Mouse (Mus musculus) neural tube, embryonic 13.5 days (tissue): ENCODE data around the gene Tmco1. TPM values are rescaled to one million over a fixed set of nuclear protein-coding genes. Genes with fewer than 3 reads are reported as not detected.

Experiments used
- ATAC-seq: fragments of 200-750 bp; cut with Nextera tagmentation; 2 replicates; pipeline ENCODE4 v1.8.0; 2017; ENCODE audit warnings: low read depth, mild to moderate bottlenecking, moderate TSS enrichment, moderate library complexity
- H3K27ac ChIP-seq: fragments of 300-500 bp; sonication (generic); replicated peaks from 2 replicates; pipeline ENCODE4 v1.5.1; 2015; ENCODE audit warnings: moderate library complexity, mild to moderate bottlenecking, inconsistent platforms
- H3K27me3 ChIP-seq: fragments of 300-500 bp; sonication (generic); 2 replicates; pipeline ENCODE4 v1.6.1; 2015; ENCODE audit warnings: mild to moderate bottlenecking, inconsistent platforms
- H3K36me3 ChIP-seq: fragments of 300-500 bp; sonication (generic); 2 replicates; pipeline ENCODE4 v1.6.1; 2015; ENCODE audit warnings: mild to moderate bottlenecking, inconsistent platforms
- H3K4me1 ChIP-seq: fragments of 300-500 bp; sonication (generic); replicated peaks from 2 replicates; pipeline ENCODE4 v1.6.1; 2015; ENCODE audit warnings: inconsistent platforms
- H3K4me2 ChIP-seq: fragments of 300-500 bp; sonication (generic); 2 replicates; pipeline ENCODE4 v1.6.1; 2015; ENCODE audit warnings: inconsistent platforms, mild to moderate bottlenecking, moderate library complexity
- H3K4me3 ChIP-seq: fragments of 300-500 bp; sonication (generic); 2 replicates; pipeline ENCODE4 v1.5.1; 2015; ENCODE audit warnings: mild to moderate bottlenecking, inconsistent platforms
- H3K9ac ChIP-seq: fragments of 300-500 bp; sonication (generic); 2 replicates; pipeline ENCODE4 v1.6.1; 2015; ENCODE audit warnings: moderate library complexity, mild to moderate bottlenecking, inconsistent platforms
- H3K9me3 ChIP-seq: fragments of 300-500 bp; sonication (generic); 2 replicates; pipeline ENCODE4 v1.6.1; 2016; ENCODE audit warnings: inconsistent platforms
- WGBS: fragments of 180-500 bp; shearing (Covaris S2); methylation state at CpG from one replicate; pipeline ENCODE4 v1.1.7; 2015; 5-methylcytosine and 5-hydroxymethylcytosine counted together
- polyA plus RNA-seq: library from polyadenylated mRNA; unstranded; fragments of >200 nt; fragmentation: Nextera tagmentation; extraction: Ambion mirVana; gene quantifications from 2 replicates; pipeline ENCODE4 v1.2.1, GENCODE M21; 2015

Tmco1 gene
- polyA plus RNA-seq, result 80.0 and 81.1 TPM in 2 replicates

- WGBS, result under 1% methylated on average over 82 of the region's 82 CpGs
- Histone ChIP-seq H3K9me3 (no peaks in the 10 kb centered on the region), H3K4me3 (peak within 1 kb of the TSS; percentile 68), H3K27ac (peak within 1 kb of the TSS; percentile 92), H3K27me3 (no peaks in the 10 kb centered on the region), H3K4me1 (peaks cover 16% of the 10 kb centered on the region), H3K9ac (peak within 1 kb of the TSS; percentile 91), H3K36me3 (peaks cover 16% of the 10 kb centered on the region), H3K4me2 (peak within 1 kb of the TSS; percentile 78)
- ATAC-seq, result peak; percentile 98
Measured at GRCm38 (mm10) chr1:167308261-167309054, at the start of gene Tmco1. TSS of gene Tmco1 (plus strand) at chr1:167308378.

- no peak overlapping the region for H3K9ac ChIP-seq
- peaks cover 27% of the 10 kb centered on the region for H3K4me1 ChIP-seq
- no peaks in the 10 kb centered on the region for H3K9me3 ChIP-seq
- no peaks in the 10 kb centered on the region for H3K36me3 ChIP-seq
- H3K4me2 ChIP-seq, result no peak overlapping the region
- no peaks in the 10 kb centered on the region for H3K27me3 ChIP-seq
- no peak overlapping the region for H3K27ac ChIP-seq
- WGBS, result 68% methylated on average over 10 of the region's 10 CpGs
- no peak overlapping the region for H3K4me3 ChIP-seq
- no peak for ATAC-seq
Measured at GRCm38 (mm10) chr1:167259702-167260101, 48.5 kb upstream of the Tmco1 start.

GRCm38 (mm10) chr1:167261750-167262149, 46.4 kb upstream of the Tmco1 start:
- Histone ChIP-seq H3K27ac (no peak overlapping the region), H3K4me3 (no peak overlapping the region), H3K9me3 (no peaks in the 10 kb centered on the region), H3K36me3 (no peaks in the 10 kb centered on the region), H3K4me1 (peaks cover 13% of the 10 kb centered on the region), H3K27me3 (no peaks in the 10 kb centered on the region), H3K9ac (no peak overlapping the region), H3K4me2 (no peak overlapping the region)
- 94% methylated on average over 11 of the region's 11 CpGs for WGBS
- no peak for ATAC-seq

GRCm38 (mm10) chr1:167262489-167263041, 45.6 kb upstream of the Tmco1 start:
- WGBS, result 71% methylated on average over 10 of the region's 10 CpGs
- Histone ChIP-seq H3K9ac (no peak overlapping the region), H3K36me3 (no peaks in the 10 kb centered on the region), H3K4me3 (no peak overlapping the region), H3K27ac (no peak overlapping the region), H3K4me2 (no peak overlapping the region), H3K27me3 (no peaks in the 10 kb centered on the region), H3K4me1 (peaks cover 6% of the 10 kb centered on the region), H3K9me3 (no peaks in the 10 kb centered on the region)
- no peak for ATAC-seq

GRCm38 (mm10) chr1:167265366-167265765, 42.8 kb upstream of the Tmco1 start:
- H3K27me3 ChIP-seq, result no peaks in the 10 kb centered on the region
- H3K9me3 ChIP-seq, result no peaks in the 10 kb centered on the region
- no peak overlapping the region for H3K4me2 ChIP-seq
- no peak for ATAC-seq
- no peak overlapping the region for H3K27ac ChIP-seq
- 86% methylated on average over 4 of the region's 4 CpGs for WGBS
- H3K36me3 ChIP-seq, result no peaks in the 10 kb centered on the region
- peaks cover 24% of the 10 kb centered on the region for H3K4me1 ChIP-seq
- H3K9ac ChIP-seq, result no peak overlapping the region
- H3K4me3 ChIP-seq, result no peak overlapping the region

- Histone ChIP-seq H3K36me3 (no peaks in the 10 kb centered on the region), H3K4me2 (no peak overlapping the region), H3K27me3 (no peaks in the 10 kb centered on the region), H3K4me3 (no peak overlapping the region), H3K9ac (no peak overlapping the region), H3K9me3 (no peaks in the 10 kb centered on the region), H3K4me1 (peaks cover 38% of the 10 kb centered on the region), H3K27ac (no peak overlapping the region)
- 73% methylated on average over 3 of the region's 3 CpGs for WGBS
- ATAC-seq, result no peak
Measured at GRCm38 (mm10) chr1:167266720-167267119, 41.5 kb upstream of the Tmco1 start.

- no peak overlapping the region for H3K4me3 ChIP-seq
- H3K27ac ChIP-seq, result no peak overlapping the region
- H3K27me3 ChIP-seq, result no peaks in the 10 kb centered on the region
- no peak overlapping the region for H3K9ac ChIP-seq
- no peak overlapping the region for H3K4me2 ChIP-seq
- H3K4me1 ChIP-seq, result peaks cover 42% of the 10 kb centered on the region
- H3K36me3 ChIP-seq, result no peaks in the 10 kb centered on the region
- ATAC-seq, result no peak
- no peaks in the 10 kb centered on the region for H3K9me3 ChIP-seq
- 89% methylated on average over 9 of the region's 9 CpGs for WGBS
Measured at GRCm38 (mm10) chr1:167268360-167269063, 39.7 kb upstream of the Tmco1 start.

- no peaks in the 10 kb centered on the region for H3K36me3 ChIP-seq
- H3K9me3 ChIP-seq, result no peaks in the 10 kb centered on the region
- H3K4me3 ChIP-seq, result no peak overlapping the region
- 38% methylated on average over 14 of the region's 14 CpGs for WGBS
- H3K27ac ChIP-seq, result 0 out of 2 replicates have a peak overlapping the region, but pooled peaks have one; percentile 56
- no peak for ATAC-seq
- H3K27me3 ChIP-seq, result no peaks in the 10 kb centered on the region
- H3K9ac ChIP-seq, result no peak overlapping the region
- peaks cover 50% of the 10 kb centered on the region for H3K4me1 ChIP-seq
- H3K4me2 ChIP-seq, result peak overlapping the region; percentile 48; the same call in 1 of the 2 replicates
Measured at GRCm38 (mm10) chr1:167269350-167269811, 38.8 kb upstream of the Tmco1 start.

- peak; percentile 19 for ATAC-seq
- H3K9me3 ChIP-seq, result no peaks in the 10 kb centered on the region
- H3K9ac ChIP-seq, result peak overlapping the region; percentile 52
- WGBS, result 22% methylated on average over 6 of the region's 6 CpGs
- H3K27ac ChIP-seq, result peak overlapping the region; percentile 56
- H3K4me3 ChIP-seq, result peak overlapping the region; percentile 19; the same call in 1 of the 2 replicates
- peak overlapping the region; percentile 48 for H3K4me2 ChIP-seq
- H3K4me1 ChIP-seq, result peaks cover 51% of the 10 kb centered on the region
- H3K27me3 ChIP-seq, result no peaks in the 10 kb centered on the region
- H3K36me3 ChIP-seq, result no peaks in the 10 kb centered on the region
Measured at GRCm38 (mm10) chr1:167269856-167270270, 38.3 kb upstream of the Tmco1 start.

- no peaks in the 10 kb centered on the region for H3K9me3 ChIP-seq
Measured at GRCm38 (mm10) chr1:167270342-167271111, 37.7 kb upstream of the Tmco1 start.

GRCm38 (mm10) chr1:167271304-167271703, 36.9 kb upstream of the Tmco1 start:
- H3K9me3 ChIP-seq, result no peaks in the 10 kb centered on the region
- H3K4me1 ChIP-seq, result peaks cover 51% of the 10 kb centered on the region
- WGBS, result 33% methylated on average over 4 of the region's 4 CpGs
- H3K27ac ChIP-seq, result no peak overlapping the region
- no peak for ATAC-seq
- H3K27me3 ChIP-seq, result no peaks in the 10 kb centered on the region
- H3K4me2 ChIP-seq, result peak overlapping the region; percentile 48; the same call in 1 of the 2 replicates
- H3K36me3 ChIP-seq, result no peaks in the 10 kb centered on the region
- no peak overlapping the region for H3K4me3 ChIP-seq
- H3K9ac ChIP-seq, result 0 out of 2 replicates have a peak overlapping the region, but pooled peaks have one; percentile 52

More at GRCm38 (mm10) chr1:167270342-167271111, 37.7 kb upstream of the Tmco1 start:
- ATAC-seq, result peak; percentile 62
- Histone ChIP-seq H3K4me1 (peaks cover 51% of the 10 kb centered on the region), H3K27me3 (no peaks in the 10 kb centered on the region), H3K36me3 (no peaks in the 10 kb centered on the region), H3K4me3 (peak overlapping the region; percentile 19), H3K9ac (peak overlapping the region; percentile 52), H3K27ac (peak overlapping the region; percentile 56), H3K4me2 (peak overlapping the region; percentile 48)
- WGBS, result 8% methylated on average over 19 of the region's 19 CpGs
